Mouse (Mus musculus) kidney, postnatal 36 days (tissue): ENCODE measurements around the gene Dhx29.

Experiments used
- DNase-seq, 2 experiments: peaks; one replicate each; pipeline ENCODE4 v3.0.0; 2021 to 2022; ENCODE audit warnings: mixed read lengths in 2 of 2

Dhx29 gene

DNA sequence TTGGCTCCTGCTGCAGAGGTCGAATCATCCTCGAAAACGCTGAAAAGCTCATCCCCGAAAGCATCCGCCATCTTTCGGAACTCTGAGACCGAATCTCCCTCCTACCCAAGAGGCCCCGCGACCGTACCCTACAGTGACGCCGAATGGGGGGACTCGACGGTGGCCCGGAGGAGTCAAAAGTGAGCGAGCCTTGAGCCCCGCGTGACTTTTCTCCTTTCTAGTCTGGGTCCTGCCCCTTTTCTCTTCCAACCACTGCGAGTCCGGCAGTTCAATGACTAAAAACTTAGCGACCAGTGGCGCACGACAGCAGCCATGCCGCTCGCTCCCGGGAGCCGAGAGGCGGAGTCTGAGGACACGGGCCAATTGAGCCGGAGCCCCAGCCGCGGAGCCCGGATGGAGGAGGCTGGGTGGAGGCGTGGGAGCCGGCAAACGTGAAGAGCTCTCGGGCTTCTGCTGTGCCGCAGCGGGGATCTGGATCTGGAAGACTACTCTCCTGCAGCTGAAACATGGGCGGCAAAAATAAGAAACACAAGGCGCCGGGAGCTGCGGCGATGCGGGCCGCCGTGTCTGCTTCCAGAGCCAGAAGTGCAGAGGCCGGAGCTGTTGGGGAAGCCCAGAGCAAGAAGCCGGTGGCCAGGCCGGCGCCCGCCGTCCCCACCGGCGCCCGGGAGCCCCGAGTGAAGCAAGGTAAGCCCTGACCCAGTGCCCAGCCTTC is at the start of gene Dhx29, which contains the start of gene Mtrex:
Dhx29 (plus strand) TSS at position 168 of the 715 bp plus-strand sequence.
Mtrex (minus strand) TSS at position 112 of the 715 bp plus-strand sequence.
- peak; percentile 99 to 100 for DNase-seq

DNA sequence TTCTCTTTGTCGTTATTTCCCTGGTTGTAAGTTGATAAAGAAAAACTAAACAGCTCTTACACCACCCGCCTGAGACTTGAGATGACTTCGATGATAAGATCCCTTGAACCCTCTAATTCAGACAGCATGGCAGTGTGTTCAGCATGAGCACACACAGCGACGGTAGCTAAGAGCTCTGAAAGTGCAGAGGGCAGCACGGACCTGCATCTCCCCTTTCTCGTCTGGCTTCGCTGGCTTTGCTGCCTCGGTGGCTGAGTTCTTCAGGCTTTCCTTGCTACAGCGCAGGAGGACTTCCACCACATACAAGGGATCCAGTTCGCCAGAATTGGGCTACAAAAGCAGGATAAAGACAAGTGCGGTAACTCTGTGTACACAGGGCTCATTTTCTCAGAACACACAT is 40.0 kb upstream of the Dhx29 start:
- no peak for DNase-seq

DNA sequence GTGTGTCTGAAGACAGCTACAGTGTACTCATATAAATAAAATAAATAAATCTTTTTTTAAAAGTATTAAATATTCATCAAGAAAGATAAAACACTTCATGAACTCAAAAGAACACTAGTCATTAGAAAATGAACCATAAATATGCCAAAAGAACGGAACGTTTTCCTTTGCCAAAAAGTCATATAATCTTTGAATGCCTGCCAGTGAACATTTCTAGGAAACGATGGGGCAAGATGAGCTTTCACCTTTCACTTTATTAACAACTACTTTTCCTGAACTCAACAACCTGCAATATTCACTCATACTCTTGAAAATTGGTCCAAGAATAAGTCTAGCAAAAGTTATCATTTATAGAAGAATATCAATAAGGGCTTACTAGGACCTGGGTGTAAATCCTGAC is 25.1 kb upstream of the Dhx29 start:
- DNase-seq = peak; percentile 13 to 14

DNA sequence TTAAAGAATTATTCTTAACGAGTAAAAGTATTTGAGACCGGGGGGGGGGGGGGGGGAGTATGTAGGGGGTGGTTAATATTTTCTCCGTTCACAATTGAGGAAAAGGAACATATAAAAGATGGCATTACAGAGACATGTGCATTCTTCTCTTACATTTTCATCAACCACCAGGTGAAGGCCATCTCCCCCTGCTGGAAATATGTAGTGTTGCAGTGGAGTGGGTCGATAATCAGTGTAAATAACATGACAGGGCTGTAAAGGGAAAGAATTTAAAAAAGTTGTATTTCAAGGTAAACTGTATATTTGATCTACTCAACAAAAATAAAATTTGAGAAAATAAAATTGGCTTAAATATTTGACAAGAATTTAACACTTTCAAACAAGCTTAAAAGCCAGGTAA is 17.6 kb upstream of the Dhx29 start:
- DNase-seq = peak; percentile 31 to 64

DNA sequence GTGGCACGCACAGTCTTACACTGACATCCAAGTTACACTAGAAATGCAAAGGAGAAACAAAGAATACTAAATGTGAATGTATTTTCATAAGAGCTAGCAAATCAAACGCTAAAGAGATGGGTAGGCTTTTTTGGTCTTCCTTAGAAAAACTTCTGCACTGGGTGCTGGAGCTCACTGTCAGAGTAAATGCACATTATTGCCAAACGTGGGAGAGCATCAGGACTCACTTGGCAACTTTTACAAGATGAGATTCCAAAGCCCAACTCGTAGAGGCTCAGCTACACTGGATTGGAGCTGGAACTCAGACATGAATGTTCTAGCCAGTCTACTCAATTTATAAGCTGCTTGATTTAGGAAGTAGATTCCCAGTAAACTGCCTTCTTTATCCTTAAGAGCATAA is 16.8 kb upstream of the Dhx29 start:
- DNase-seq = no peak

DNA sequence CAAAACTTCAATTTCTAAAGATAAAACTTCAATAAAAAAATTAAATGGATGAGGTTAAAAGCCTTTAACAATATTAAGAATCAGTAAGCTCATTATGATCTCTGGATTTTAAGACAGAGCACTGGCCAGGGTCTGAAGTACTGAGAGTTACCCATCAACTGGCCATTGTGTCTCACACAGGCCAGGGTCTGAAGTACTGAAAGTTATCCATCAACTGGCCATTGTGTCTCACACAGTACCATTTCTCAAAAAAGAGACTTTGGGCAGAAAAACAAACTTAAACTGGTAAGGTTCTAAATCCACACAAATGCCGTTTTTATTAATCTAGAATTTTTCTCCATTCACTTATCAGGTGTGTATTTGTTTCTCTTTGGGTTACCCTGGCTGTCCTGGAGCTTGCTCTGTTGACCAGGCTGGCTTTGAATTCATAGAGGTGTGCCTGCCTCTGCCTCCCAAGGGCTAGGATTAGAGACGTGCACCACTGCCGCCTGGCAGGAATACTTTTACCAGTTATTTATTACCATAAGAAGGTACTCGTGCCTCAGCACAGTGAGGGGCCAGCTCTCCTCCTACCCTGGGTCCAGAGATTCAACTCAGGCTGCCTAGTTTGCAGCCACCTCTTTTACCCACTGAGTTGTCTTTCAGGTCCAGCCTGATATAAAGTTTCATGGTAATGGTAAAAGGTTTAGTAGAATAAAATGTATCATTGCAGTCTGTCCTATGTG is 8.0 kb upstream of the Dhx29 start:
- peak; percentile 42 to 48 for DNase-seq

DNA sequence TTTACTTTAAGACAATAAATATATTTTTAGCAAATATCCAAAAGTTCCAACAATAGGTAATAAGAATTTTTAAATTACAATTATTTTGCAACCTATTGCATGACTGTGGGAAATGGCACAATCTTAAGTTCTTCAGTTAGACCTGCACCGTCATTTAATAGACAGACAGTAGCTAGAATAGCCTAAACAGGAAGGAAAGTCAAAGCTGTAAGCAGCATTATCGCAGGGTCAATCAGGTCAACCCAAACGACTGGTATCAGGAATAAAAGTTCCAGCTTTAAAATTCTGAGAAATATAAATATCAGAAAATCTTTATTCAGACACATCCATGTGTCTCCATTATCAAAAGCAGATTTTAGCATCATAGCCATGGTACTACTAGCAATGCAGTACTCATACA is 6.3 kb upstream of the Dhx29 start:
- no peak for DNase-seq

DNA sequence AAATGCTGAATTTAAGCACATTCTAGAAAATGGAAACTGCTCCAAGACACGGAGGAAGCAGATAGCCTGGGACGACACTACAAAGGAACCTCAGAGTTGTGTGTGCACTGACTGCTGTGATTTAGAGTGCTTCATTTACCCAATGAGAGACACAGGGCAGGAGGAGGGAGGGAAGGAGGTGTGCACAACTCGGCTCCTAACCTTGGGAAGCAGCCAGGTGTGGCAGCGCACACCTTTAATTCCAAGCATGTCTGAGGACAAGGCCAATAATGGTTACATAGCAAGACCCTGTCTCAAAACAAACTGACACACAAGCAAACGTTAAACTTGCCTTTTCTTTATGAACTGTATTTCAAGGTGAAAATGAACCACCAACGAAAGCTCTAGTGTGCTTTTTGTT is 2.0 kb upstream of the Dhx29 start:
- peak; percentile 39 to 62 for DNase-seq

DNA sequence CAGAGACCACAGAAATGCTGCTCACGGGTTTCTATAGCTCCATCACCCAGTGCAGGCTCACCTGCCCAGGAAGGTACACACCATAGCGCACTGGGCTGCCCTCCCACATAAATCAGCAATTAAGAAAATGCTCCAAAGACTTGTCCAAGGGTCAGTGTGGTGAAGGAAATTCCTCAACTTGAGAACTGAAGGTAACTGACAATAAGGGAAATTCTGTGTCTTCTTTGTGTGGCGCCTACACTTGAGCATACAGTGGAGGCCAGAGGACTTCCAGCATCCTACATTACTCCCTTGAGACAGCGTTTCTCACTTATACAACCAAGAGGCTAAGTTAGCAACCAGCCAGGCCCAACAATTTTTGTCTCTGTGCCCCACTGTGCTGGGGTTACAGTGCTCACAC is 1.3 kb upstream of the Dhx29 start:
- DNase-seq = peak in 1 of 2 experiments; percentile 22

DNA sequence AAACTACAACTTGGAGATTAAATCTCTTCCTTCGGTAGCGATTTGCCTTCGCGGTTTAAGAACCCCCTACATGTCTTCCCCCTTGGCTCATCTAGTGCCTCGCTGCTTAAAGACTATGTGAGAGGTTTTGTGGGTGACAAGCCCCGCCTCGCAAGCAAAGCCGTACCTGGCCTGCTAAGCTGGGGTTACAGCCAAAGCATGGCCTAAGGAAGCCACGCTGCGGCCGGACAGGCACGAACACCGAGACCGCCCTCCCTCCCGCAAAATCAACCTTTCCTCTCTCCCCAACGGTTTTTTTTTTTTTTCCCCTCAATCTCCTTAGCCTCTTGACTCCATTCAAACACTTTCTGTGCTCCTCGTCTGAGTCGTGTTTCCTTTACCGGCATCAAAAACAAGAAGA is 458 bp upstream of the Dhx29 start:
- peak in 1 of 2 experiments; percentile 54 for DNase-seq

DNA sequence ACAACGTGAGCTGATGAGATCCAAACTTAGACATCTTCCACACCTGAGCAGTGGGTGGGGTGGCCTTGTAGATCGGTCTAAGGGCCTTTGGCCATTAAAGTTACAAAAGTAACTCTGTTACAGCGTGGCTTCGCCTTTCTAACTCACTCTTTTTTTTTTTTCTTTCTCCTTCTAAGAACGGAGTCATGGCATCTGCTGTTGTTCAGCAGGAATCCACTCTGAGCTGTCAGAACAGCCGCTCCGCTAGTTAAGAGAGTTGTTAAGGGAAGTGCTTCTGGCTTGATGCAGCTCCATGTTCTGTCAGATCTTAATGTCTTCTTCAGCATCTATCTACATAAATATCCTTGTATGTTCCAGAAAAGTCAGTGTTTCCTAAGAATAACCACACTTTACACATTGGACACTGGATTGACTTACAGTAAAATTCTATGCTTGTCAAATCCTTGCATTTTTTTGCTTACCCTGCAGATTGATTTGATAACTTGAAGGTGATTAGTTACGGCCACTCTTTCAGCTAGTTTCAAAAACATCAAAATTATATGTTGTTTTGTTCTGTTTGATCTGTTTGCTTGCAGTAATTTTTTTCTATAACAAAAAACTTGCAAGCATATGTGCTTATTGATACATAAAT is 899 bp downstream of the Dhx29 start:
- no peak for DNase-seq

DNA sequence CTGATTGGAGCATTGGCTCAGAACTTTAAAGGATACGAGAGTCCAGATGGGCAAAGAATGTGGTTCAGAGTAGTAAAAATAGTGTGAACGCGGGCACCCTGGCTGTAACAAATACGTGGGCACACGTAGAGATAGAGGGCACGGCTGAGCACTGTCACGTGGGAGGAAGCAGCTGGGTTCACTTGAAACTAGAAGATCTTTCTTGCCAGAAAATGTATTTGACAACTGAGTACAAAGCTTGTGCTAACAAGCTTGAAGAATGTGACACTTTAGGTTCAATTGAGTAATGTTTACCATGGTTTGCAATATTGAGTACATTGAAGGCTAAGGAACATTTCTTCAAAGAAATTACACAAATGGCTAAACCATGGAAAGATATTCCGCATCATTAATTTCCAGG is 10.9 kb downstream of the Dhx29 start:
- no peak for DNase-seq

DNA sequence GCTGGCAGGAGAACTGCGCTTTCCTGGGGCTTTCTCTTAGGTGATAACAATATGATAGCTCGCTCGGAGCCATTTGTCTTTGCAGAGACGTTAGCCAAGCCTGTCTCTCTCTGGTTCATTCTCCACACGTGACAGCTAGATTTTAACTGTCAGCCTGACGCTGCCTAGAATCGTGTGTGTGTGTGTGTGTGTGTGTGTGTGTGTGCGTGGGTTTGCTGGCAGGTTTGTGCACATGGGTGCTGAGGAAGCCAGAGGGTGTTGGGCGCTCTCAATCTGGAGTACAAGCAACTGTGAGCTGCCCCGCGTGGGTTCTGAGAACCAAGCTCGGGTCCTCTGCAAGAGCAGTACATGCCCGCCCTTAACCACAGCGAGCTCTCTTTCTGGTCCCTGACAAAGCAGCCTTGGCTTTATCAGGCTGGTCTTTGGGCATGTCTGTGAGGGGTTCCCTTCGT is 14.7 kb downstream of the Dhx29 start:
- no peak for DNase-seq

DNA sequence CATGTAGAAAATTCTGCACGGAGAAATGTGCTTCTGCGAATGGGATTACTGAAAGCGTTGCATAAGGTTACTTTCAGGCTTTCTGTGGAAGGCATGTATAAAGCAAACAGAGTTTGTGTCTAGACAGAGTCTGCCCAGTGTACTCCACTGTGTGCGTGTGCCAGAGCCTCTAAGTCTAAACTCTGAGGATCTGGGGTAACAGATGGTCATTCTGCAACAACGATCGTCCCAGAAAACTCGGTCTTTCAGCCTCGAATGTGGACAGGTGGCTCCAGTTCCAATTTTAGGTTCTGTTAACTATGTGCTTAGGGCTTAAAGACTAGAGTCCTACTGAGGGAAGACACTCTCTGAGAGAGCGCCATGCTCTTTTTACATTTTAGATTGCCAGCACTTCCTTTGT is 18.1 kb downstream of the Dhx29 start:
- DNase-seq = no peak

DNA sequence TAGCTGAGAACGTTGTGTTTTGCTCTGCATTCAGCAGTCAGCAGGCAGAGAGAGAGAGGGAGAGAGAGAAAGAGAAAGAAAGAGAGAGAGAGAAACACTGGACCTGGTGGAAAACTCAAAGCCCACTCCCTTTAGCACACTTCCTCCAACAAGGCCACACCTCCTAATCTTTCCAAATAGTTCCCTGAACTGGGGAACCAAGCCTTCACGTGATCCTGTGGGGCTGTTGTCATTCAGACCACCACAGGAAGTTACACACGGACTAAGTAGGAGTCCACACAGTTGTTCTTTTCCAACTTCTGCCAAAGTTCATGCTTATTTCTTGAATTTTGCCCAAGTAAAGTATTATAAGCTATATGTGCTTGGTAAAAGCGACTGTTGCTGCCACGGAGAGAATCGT is 18.6 kb downstream of the Dhx29 start:
- no peak for DNase-seq

DNA sequence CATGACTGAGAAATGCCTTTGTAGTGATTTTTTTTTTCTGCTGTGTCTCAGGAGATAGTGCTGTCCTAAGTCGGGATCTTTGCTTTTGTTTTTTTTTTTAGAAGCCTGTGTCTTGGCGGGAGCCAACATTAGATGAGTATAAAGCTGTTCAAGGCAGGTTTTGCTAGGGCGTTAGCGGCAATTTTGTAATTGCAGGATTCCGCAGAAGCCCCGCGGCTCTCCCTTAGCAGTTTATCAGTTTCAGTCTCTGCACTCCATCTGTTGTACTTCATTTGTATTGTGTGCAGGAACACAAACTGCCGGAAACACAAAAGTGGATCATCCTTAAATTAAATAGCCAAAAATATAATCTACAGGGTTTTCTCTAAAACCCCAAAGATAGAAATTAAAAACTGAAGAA is 26.8 kb downstream of the Dhx29 start:
- no peak for DNase-seq

DNA sequence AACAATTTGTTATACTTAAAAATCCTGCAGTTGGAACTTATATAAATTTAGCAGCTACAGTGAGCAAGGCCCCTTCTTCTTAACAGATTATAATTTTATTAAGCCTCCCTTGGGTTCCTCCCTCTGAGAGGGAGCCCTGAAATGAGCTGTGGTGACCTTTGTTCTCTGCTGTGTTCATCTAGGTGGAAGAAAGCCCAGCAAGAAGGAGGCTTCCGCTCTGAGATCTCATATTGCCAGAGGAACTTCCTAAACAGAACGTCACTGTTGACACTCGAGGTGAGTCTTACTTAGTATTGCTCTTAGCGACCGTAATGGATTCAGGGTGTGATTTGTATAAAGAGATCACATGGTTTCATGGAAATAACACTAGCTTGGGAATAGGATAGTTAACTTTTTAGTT is 35.8 kb downstream of the Dhx29 start:
- DNase-seq = peak; percentile 21 to 24

DNA sequence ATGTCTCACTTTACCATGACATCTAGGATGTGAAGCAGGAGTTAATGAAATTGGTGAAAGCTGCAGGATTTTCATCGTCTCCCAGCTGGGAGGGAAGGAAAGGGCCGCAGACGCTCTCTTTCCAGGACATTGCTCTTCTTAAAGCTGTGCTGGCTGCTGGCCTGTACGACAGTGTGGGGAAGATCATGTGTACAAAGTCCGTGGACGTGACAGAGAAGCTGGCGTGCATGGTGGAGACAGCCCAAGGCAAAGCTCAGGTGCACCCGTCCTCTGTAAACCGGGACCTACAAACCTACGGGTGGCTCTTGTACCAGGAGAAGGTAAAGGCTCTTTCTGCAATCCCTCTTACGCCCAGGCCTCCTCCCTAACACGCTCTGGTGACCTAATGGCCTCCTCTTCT is 37.2 kb downstream of the Dhx29 start:
- peak; percentile 21 to 62 for DNase-seq

DNA sequence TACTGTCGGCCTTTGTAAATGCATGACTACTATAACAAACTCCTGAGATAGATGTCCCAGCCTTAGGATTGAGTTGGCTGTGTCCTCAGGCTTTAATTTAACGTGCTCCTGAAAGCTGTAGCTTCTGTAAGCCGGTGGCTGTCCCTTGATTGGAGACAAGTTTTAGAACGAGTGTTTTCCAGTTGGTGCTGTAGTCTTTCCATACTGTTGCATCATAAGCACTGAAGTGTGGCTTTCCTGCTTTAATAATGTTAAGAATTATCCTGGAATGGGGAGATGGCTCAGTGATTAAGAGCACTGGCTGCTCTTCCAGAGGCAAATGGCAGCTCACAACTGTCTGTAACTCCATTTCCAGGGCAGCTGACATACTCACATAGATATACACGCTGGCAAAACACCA is 40.0 kb downstream of the Dhx29 start:
- DNase-seq = no peak

DNA sequence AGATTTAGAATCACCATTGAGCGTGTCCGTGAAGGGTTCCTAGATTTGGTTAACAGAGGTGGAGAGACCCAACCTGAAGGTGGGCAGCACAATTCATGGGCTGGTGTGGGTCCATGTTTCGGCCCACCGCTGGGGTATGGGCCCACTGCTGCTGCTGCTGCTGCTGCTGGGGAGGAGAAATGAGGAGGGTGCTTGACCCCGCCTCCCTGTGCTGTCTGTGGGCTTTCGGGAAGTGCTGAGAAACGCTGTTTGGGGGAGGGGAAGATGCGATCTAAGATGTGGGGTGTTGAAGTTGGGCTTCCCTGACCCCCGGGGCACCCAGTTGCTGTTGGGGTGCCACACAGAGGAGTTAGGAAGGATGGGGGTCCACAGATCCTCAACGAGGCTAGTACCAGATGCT is 49.5 kb downstream of the Dhx29 start:
- no peak for DNase-seq

DNA sequence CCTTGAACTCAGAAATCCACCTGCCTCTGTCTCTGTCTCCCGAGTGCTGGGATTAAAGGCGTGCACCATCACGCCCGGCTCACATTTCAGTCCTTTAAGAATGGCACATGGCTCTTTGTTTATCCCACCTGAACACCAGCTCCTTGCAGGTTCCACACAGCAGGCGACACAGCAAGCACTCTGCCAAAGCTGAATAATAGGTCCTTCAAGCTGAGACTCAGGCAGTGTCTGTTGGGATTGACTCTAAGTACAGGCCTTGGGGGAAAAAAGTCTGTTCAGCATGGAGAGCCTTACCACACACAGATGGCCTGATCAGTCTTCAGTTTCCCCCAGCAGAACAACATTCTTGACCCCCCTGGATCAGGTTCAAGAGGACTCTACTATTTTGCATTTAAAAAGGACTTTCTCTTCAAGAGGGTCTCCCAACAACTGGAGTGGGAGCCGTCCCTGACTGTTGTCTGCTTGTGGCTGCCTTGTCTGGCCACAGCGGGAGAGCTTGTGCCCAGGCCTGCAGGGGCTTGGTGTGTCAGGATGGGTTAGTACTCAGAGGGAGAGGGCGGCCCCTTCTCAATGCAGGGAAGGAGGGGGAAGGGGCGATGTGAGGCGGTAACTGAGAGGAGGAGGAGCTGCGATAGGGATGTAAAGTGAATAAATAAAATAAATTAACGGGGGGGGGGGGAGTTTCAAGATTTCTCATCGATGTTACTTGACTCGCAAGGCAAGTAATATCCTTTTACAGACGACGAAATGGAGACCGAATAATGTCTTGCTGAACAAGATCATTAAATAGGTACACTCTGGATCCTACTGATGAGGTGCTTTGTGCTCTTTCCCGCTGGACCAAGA is 58.6 kb downstream of the Dhx29 start:
- DNase-seq = no peak

DNA sequence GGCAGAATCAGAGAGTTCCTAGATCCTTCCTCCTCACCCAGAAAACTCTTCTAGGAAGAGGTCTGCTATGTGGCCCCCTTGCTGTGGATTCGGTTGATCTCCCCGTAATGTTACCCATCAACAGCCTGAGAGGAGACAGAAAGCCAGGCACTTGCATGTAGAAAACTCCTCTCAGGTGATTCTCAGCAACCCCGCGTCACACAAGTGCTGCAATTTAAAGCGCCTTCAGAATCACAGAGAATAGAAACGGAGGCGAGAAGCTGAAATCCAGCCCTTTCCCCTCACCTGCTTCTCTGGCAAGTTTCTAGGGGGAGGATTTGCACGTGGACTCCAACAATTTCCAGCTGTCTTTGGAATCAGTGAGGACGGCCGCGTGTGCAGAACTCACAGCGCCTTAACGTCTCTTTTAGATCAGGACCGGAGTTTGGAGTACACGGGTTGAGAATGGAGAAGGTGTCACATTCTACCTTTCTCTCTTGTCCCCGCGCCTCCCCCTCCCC is 59.2 kb downstream of the Dhx29 start:
- DNase-seq = no peak

DNA sequence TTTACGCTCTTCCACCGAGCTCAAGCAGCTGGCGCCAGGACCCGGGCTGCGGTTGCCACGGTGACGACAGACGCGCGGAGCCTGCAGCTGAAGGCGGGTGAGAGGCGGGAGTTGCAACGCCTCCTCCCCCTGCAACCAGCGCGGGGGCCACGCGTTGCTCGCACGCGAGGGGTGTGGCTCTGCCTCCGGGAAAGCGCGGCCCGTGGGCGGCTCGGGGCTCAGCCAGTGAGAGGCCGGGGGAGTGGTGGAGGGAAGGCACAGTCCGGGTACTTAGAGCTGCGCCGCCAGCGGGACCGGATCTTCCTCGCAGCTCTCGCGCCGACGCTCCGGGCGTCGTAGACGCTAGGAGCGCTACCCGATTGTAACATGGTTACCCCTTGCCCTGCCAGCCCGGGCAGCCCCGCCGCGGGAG is 60.3 kb downstream of the Dhx29 start, which contains the start of gene Ccno:
Ccno (plus strand) TSS at position 271 of the 412 bp plus-strand sequence.
- DNase-seq = peak; percentile 96 to 97
